Mouse (Mus musculus) C2C12 (cell line): ENCODE data around the gene Cox7a2l. TPM values are rescaled to one million over a fixed set of nuclear protein-coding genes. Genes with fewer than 3 reads are reported as not detected.

ENCODE experiments used
- H3K27me3 ChIP-seq: one replicate; pipeline ENCODE4 v1.6.1; 2011; ENCODE audit not compliant: control insufficient read depth, insufficient read depth, insufficient read length
- H3K36me3 ChIP-seq: one replicate; pipeline ENCODE4 v1.6.1; 2011; ENCODE audit not compliant: control insufficient read depth, insufficient read depth
- H3K4me3 ChIP-seq: one replicate; pipeline ENCODE4 v1.5.1; 2011; ENCODE audit warnings: mild to moderate bottlenecking, control low read depth; ENCODE audit not compliant: poor library complexity, insufficient read depth, severe bottlenecking
- H3K79me2 ChIP-seq: one replicate; pipeline ENCODE4 v1.6.1; 2011; ENCODE audit not compliant: control insufficient read depth, insufficient read depth
- H3K79me3 ChIP-seq: one replicate; pipeline ENCODE4 v1.6.1; 2011; ENCODE audit warnings: low read depth, control low read depth
- H3ac ChIP-seq: one replicate; pipeline ENCODE3; 2011; ENCODE audit warnings: low read depth; ENCODE audit not compliant: control insufficient read depth, insufficient read length
- CEBPB ChIP-seq: IDR thresholded peaks from one replicate; pipeline ENCODE4 v1.6.1; 2011; ENCODE audit warnings: low read depth, mild to moderate bottlenecking, control low read depth, moderate library complexity
- CTCF ChIP-seq: IDR thresholded peaks from one replicate; pipeline ENCODE4 v1.5.1; 2011; ENCODE audit not compliant: control insufficient read depth, insufficient read depth, insufficient read length
- FOSL1 ChIP-seq: IDR thresholded peaks from one replicate; pipeline ENCODE4 v1.8.0; 2011; ENCODE audit warnings: mild to moderate bottlenecking, low read length; ENCODE audit not compliant: poor library complexity, insufficient read depth, severe bottlenecking
- MAX ChIP-seq: IDR thresholded peaks from one replicate; pipeline ENCODE4 v1.6.1; 2011; ENCODE audit warnings: mild to moderate bottlenecking, control low read depth
- MYOD1 ChIP-seq: IDR thresholded peaks from one replicate; pipeline ENCODE4 v1.6.1; 2011; ENCODE audit warnings: low read depth; ENCODE audit not compliant: control insufficient read depth, insufficient read length
- MYOG ChIP-seq: IDR thresholded peaks from one replicate; pipeline ENCODE4 v1.6.1; 2011; ENCODE audit not compliant: control insufficient read depth, insufficient read length; ENCODE audit errors: extremely low read depth
- USF1 ChIP-seq: IDR thresholded peaks from one replicate; pipeline ENCODE4 v1.6.1; 2011; ENCODE audit warnings: low read depth, mild to moderate bottlenecking, control low read depth, moderate library complexity
- polyA plus RNA-seq: library from polyadenylated mRNA; unstranded; fragments of >200 nt; fragmentation: generic; extraction: Trizol; gene quantifications from one replicate; pipeline ENCODE4 v1.2.1, GENCODE M21; 2012; ENCODE audit warnings: missing spikeins

Gene Cox7a2l
- polyA plus RNA-seq, 1 experiment: 198 TPM

- no peak overlapping the region for H3ac ChIP-seq
- H3K79me2 ChIP-seq: no peaks in the 10 kb centered on the region
- no peak overlapping the region for H3K4me3 ChIP-seq
- TF ChIP-seq MYOD1: no peak
- no peak for TF ChIP-seq MYOG
- TF ChIP-seq FOSL1: no peak
- no peak for TF ChIP-seq MAX
- no peak for TF ChIP-seq CEBPB
- TF ChIP-seq USF1: no peak
- TF ChIP-seq CTCF: no peak
- peaks cover 10% of the 10 kb centered on the region for H3K27me3 ChIP-seq
- no peaks in the 10 kb centered on the region for H3K36me3 ChIP-seq
- no peaks in the 10 kb centered on the region for H3K79me3 ChIP-seq
Observed at GRCm38 (mm10) chr17:83524753-83525152, 7.6 kb upstream of the Cox7a2l start.

- Histone ChIP-seq H3K79me3 (no peaks in the 10 kb centered on the region), H3ac (no peak overlapping the region), H3K4me3 (no peak overlapping the region), H3K79me2 (no peaks in the 10 kb centered on the region), H3K36me3 (no peaks in the 10 kb centered on the region), H3K27me3 (peaks cover 10% of the 10 kb centered on the region)
- TF ChIP-seq USF1 (no peak), MAX (no peak), MYOD1 (no peak), MYOG (no peak), CEBPB (no peak), CTCF (no peak), FOSL1 (no peak)
Observed at GRCm38 (mm10) chr17:83522590-83523379, 5.7 kb upstream of the Cox7a2l start.

GRCm38 (mm10) chr17:83521881-83522280 is 4.8 kb upstream of the Cox7a2l start:
- Histone ChIP-seq H3ac (no peak overlapping the region), H3K27me3 (peaks cover 10% of the 10 kb centered on the region), H3K79me2 (no peaks in the 10 kb centered on the region), H3K79me3 (no peaks in the 10 kb centered on the region), H3K4me3 (no peak overlapping the region), H3K36me3 (no peaks in the 10 kb centered on the region)
- no peak for TF ChIP-seq CEBPB
- no peak for TF ChIP-seq FOSL1
- TF ChIP-seq MYOD1: no peak
- no peak for TF ChIP-seq MYOG
- TF ChIP-seq CTCF: no peak
- no peak for TF ChIP-seq MAX
- TF ChIP-seq USF1: no peak

GRCm38 (mm10) chr17:83514213-83514701 is 2.9 kb downstream of the Cox7a2l start:
- TF ChIP-seq MYOG (no peak), MAX (peak; percentile 96)

GRCm38 (mm10) chr17:83513655-83514212 is 3.4 kb downstream of the Cox7a2l start:
- peak overlapping the region; percentile 96 for H3K4me3 ChIP-seq
- peaks cover 55% of the 10 kb centered on the region for H3K79me2 ChIP-seq
- no peaks in the 10 kb centered on the region for H3K27me3 ChIP-seq
- no peak for TF ChIP-seq MAX
- no peak for TF ChIP-seq MYOD1
- no peak for TF ChIP-seq CEBPB
- TF ChIP-seq USF1: no peak
- no peak for TF ChIP-seq FOSL1
- no peak for TF ChIP-seq CTCF
- no peak for TF ChIP-seq MYOG
- peaks cover 21% of the 10 kb centered on the region for H3K36me3 ChIP-seq
- H3ac ChIP-seq: peak overlapping the region; percentile 76
- peaks cover 53% of the 10 kb centered on the region for H3K79me3 ChIP-seq

More at GRCm38 (mm10) chr17:83514213-83514701, 2.9 kb downstream of the Cox7a2l start:
- Histone ChIP-seq H3K27me3 (no peaks in the 10 kb centered on the region), H3K4me3 (peak overlapping the region; percentile 96), H3K36me3 (peaks cover 16% of the 10 kb centered on the region), H3K79me2 (peaks cover 50% of the 10 kb centered on the region), H3ac (peak overlapping the region; percentile 76), H3K79me3 (peaks cover 48% of the 10 kb centered on the region)
